Mouse (Mus musculus) kidney, adult 2 months (tissue): ENCODE data around the gene Tubal3. TPM values are rescaled to one million over a fixed set of nuclear protein-coding genes. Genes with fewer than 3 reads are reported as not detected.
A peak's percentile ranks its signal among the peaks of the same experiment; 100 is the strongest.
"Not testable (repeated sequence)": the region's sequence is repeated elsewhere in the genome, so short reads cannot be mapped to it uniquely, and the experiment has no call there.

ENCODE experiments used
- DNase-seq: peaks from one replicate; pipeline ENCODE4 v3.0.0; 2021
- H3K27ac ChIP-seq: fragments of 200-500 bp; 2 replicates; pipeline ENCODE4 v1.5.1; 2012; ENCODE audit warnings: low read depth, low read length, control low read depth, inconsistent platforms; ENCODE audit not compliant: insufficient read depth
- H3K27me3 ChIP-seq: fragments of 200-500 bp; replicated peaks from 2 replicates; pipeline ENCODE4 v1.6.1; 2012; ENCODE audit warnings: mild to moderate bottlenecking, moderate library complexity, low read length, inconsistent platforms; ENCODE audit not compliant: control insufficient read depth, insufficient read depth
- H3K36me3 ChIP-seq: fragments of 200-500 bp; 2 replicates; pipeline ENCODE4 v1.6.1; 2012; ENCODE audit warnings: mild to moderate bottlenecking, moderate library complexity, low read length, inconsistent platforms; ENCODE audit not compliant: control insufficient read depth, insufficient read depth
- H3K4me1 ChIP-seq: fragments of 200-500 bp; 2 replicates; pipeline ENCODE4 v1.6.1; 2011; ENCODE audit warnings: low read length; ENCODE audit not compliant: control insufficient read depth, insufficient read depth
- H3K4me3 ChIP-seq: fragments of 200-500 bp; 2 replicates; pipeline ENCODE4 v1.5.1; 2011; ENCODE audit warnings: mild to moderate bottlenecking, low read depth, low read length, control low read depth; ENCODE audit not compliant: insufficient read depth
- CTCF ChIP-seq: fragments of 200-500 bp; conservative IDR thresholded peaks from 2 replicates; pipeline ENCODE4 v1.5.1; 2011; ENCODE audit warnings: low read depth, mild to moderate bottlenecking, control low read depth, low read length, moderate library complexity, mixed read lengths; ENCODE audit not compliant: insufficient read depth, insufficient read length
- POLR2A ChIP-seq: fragments of 200-500 bp; IDR thresholded peaks from one replicate; pipeline ENCODE4 v1.6.1; 2011; ENCODE audit warnings: low read depth, low read length, control low read depth
- WGBS: fragments of 180-500 bp; shearing (Covaris S2); methylation state at CpG from one replicate; pipeline ENCODE4 v1.1.7; 2018; 5-methylcytosine and 5-hydroxymethylcytosine counted together
- polyA plus RNA-seq: library from polyadenylated mRNA; depleted of rRNA; stranded (reverse); fragments of >200 nt; gene quantifications from 2 replicates; pipeline ENCODE4 v1.2.3, GENCODE M21; 2012

Tubal3 gene
- polyA plus RNA-seq, 1 experiment = not detected

GRCm38 (mm10) chr13:3896032-3896431 lies 22.0 kb upstream of the Tubal3 start:
- H3K27me3 ChIP-seq = no peaks in the 10 kb centered on the region
- H3K27ac ChIP-seq = no peak overlapping the region; the same call in 1 of the 2 replicates
- TF ChIP-seq CTCF = no peak
- no peak for TF ChIP-seq POLR2A
- no peaks in the 10 kb centered on the region for H3K36me3 ChIP-seq
- 70% methylated on average over 6 of the region's 6 CpGs for WGBS
- no peak overlapping the region for H3K4me3 ChIP-seq
- peaks cover 5% of the 10 kb centered on the region; the same call in 1 of the 2 replicates for H3K4me1 ChIP-seq
- no peak for DNase-seq

GRCm38 (mm10) chr13:3896913-3897312 lies 21.2 kb upstream of the Tubal3 start:
- Histone ChIP-seq H3K27ac (no peak overlapping the region), H3K36me3 (no peaks in the 10 kb centered on the region), H3K4me3 (no peak overlapping the region), H3K4me1 (peaks cover 5% of the 10 kb centered on the region; the same call in 1 of the 2 replicates), H3K27me3 (no peaks in the 10 kb centered on the region)
- peak; percentile 87 for DNase-seq
- TF ChIP-seq CTCF (peak; percentile 89), POLR2A (no peak)
- 20% methylated on average over 5 of the region's 5 CpGs for WGBS

- not testable (repeated sequence) for H3K4me1 ChIP-seq, H3K27ac ChIP-seq, DNase-seq, H3K27me3 ChIP-seq, H3K36me3 ChIP-seq, H3K4me3 ChIP-seq
- 94% methylated on average over 5 of the region's 5 CpGs for WGBS
Measured at GRCm38 (mm10) chr13:3898202-3898601, 19.9 kb upstream of the Tubal3 start.

- 81% methylated on average over 9 of the region's 9 CpGs for WGBS
- Histone ChIP-seq H3K27me3 (no peaks in the 10 kb centered on the region), H3K4me1 (peaks cover 5% of the 10 kb centered on the region; the same call in 1 of the 2 replicates), H3K36me3 (no peaks in the 10 kb centered on the region), H3K4me3 (no peak overlapping the region), H3K27ac (peak overlapping the region; percentile 20; the same call in 1 of the 2 replicates)
- no peak for DNase-seq
- TF ChIP-seq POLR2A = no peak
- no peak for TF ChIP-seq CTCF
Measured at GRCm38 (mm10) chr13:3899301-3899700, 18.8 kb upstream of the Tubal3 start.

GRCm38 (mm10) chr13:3907151-3907696 lies 10.8 kb upstream of the Tubal3 start:
- H3K27me3 ChIP-seq = no peaks in the 10 kb centered on the region
- no peak for DNase-seq
- no peak overlapping the region for H3K27ac ChIP-seq
- TF ChIP-seq CTCF = no peak
- no peak for TF ChIP-seq POLR2A
- 78% methylated on average over 6 of the region's 6 CpGs for WGBS
- no peaks in the 10 kb centered on the region for H3K4me1 ChIP-seq
- H3K36me3 ChIP-seq = no peaks in the 10 kb centered on the region
- H3K4me3 ChIP-seq = no peak overlapping the region

GRCm38 (mm10) chr13:3908262-3908661 lies 9.8 kb upstream of the Tubal3 start:
- Histone ChIP-seq H3K4me3 (no peak overlapping the region), H3K27me3 (no peaks in the 10 kb centered on the region), H3K27ac (no peak overlapping the region), H3K36me3 (no peaks in the 10 kb centered on the region), H3K4me1 (no peaks in the 10 kb centered on the region)
- DNase-seq = no peak
- TF ChIP-seq CTCF = no peak
- no peak for TF ChIP-seq POLR2A
- WGBS = 94% methylated on average over 4 of the region's 4 CpGs

GRCm38 (mm10) chr13:3910356-3910755 lies 7.7 kb upstream of the Tubal3 start:
- TF ChIP-seq POLR2A = no peak
- TF ChIP-seq CTCF = no peak
- Histone ChIP-seq H3K4me1 (no peaks in the 10 kb centered on the region), H3K4me3 (no peak overlapping the region), H3K27ac (no peak overlapping the region), H3K27me3 (no peaks in the 10 kb centered on the region), H3K36me3 (no peaks in the 10 kb centered on the region)
- DNase-seq = no peak
- 85% methylated on average over 5 of the region's 5 CpGs for WGBS

GRCm38 (mm10) chr13:3913504-3913903 lies 4.6 kb upstream of the Tubal3 start:
- H3K27ac ChIP-seq = no peak overlapping the region
- DNase-seq = no peak
- no peaks in the 10 kb centered on the region for H3K27me3 ChIP-seq
- H3K4me3 ChIP-seq = no peak overlapping the region
- H3K36me3 ChIP-seq = no peaks in the 10 kb centered on the region
- WGBS = 74% methylated on average over 4 of the region's 4 CpGs
- no peaks in the 10 kb centered on the region for H3K4me1 ChIP-seq
- no peak for TF ChIP-seq POLR2A
- no peak for TF ChIP-seq CTCF
